Mouse (Mus musculus) T-helper 2 cell (primary cell): ENCODE measurements at regions not wholly inside any gene's neighbourhood (a gene's known extent, or its start where the extent isn't known, plus 50 kb on each side); places are given as distances from the start of the nearest gene placed in this dataset.

ENCODE experiments used
- in situ Hi-C: fragments of 300-600 bp; cut with MboI, MseI; formaldehyde crosslinking; loops from one replicate; pipeline ENCODE4 v1.15.1; 2025; ENCODE audit warnings: high pct_unique_total_duplicates

DNA sequence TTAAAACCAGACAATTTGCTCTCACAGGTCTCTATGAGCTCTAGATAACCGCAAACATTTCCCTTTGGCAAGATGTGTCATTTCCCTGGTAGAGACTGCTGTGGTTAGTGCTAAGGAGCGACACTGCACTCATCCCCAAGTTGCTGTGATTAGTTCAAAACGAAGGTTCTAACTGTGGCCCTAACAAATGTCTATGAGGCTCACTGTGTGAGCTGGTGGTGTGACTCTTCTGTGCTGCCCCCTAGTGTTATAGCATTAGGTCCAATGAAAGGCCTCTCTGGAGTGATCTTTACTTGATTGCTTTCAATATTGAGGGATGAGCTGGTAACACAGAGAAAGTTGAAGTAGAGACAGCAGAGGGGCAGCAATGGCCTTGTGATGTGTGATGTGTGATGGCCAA, 262.7 kb downstream of the Pmp22 start:
- in situ Hi-C loops = no loop called here

DNA sequence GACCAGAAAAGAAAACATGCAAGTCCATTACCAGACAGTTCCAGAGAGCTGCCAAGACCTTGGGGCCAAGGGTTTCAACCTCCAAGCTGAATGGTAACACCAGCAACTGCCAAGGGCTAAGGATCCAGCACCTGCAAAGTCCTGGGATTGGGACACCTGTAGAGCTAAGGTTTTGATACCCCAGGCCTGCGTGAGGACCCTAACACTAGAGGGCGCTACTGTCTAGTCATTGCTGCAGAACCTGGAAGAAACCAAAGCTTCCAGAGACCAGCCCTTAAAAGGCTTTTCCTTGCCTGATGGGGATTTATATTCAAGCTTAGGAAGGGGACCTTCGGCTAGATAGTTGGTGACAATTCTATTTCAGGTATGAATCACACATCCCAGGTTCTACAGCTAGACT, 263.6 kb downstream of the Pmp22 start:
- in situ Hi-C loops = no loop called here

DNA sequence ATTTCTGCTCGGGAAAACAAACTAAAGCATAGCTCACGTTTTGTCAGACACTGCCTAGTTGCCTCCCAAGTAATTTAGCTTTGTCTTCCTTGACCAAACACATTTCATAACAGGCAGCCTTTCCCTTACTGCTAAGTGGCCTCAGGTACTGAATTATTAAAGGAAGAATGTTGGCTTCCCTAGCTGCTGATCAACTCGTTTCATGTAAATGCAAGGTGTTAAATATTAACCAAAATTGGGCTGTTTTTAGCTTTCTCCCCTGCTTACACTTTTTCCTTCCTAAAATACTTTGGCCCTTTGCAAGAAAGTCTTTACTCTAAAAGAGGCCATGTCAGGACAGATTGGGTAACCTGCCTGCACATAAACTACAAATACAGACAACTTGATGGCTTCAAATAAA, 265.4 kb downstream of the Pmp22 start:
- in situ Hi-C loops = no loop called here

DNA sequence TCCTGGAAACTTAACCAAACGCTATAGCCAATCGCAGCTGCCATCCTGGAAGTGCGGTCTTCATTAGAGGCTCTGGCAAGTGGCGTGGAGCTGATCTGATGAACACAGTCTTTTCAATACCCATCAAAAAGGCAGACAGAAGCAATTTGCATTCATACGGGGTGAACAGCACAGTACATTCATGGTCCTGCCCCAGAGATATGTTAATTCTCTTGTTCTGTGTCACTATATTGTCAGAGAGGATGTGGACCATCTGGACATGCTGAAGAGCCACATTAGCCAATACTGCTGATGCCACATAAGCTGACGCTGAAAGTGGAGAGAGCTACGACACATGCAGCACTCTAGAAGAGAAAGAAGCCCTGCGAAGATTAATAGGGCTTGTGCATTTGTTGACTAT, 267.6 kb downstream of the Pmp22 start:
- in situ Hi-C loops = no loop called here

DNA sequence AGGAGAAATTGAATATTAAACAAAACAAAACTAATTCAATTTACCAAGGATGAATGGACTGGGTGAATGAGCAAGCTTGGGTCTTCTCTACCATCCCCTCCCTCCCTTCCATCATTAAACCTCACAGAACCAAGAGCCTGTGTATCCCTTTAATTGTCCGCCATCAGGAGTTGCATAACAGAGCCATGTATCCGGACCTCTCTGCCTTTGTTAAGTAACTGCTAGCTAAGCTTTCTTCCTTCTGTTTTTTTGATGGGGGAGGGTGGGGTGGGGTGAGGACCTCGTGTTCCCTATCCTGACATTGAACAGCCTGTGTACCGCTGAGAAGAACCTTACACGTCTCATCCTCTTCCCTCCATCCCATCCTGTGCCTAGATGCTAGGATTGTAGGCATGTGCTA, 274.0 kb downstream of the Pmp22 start:
- in situ Hi-C loops = loop anchor here (25.0 kb wide), 2 partner anchors 535 to 1085 kb away; no protein-coding TSS in a partner anchor

DNA sequence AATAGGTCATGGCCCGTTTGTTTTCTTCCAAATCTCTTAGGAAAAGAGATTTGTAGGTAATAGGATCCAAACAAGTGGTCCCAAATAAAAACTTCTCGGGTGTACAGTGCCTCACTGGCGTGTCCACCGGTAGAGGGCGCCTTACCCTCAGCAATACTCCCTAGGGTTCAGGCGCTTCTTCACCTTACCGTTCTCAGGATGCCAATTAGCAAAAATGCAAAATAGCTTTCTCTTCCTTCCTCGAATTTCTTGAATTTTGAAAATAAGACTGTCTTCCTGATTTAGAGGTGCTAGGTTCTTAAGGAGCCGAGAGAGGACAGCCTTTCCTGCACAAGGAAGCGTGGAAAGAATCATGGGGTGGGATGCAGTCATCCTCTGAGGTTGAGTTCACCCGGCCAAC, 275.9 kb downstream of the Pmp22 start:
- in situ Hi-C loops = loop anchor here (25.0 kb wide), 2 partner anchors 533 to 1083 kb away; no protein-coding TSS in a partner anchor

DNA sequence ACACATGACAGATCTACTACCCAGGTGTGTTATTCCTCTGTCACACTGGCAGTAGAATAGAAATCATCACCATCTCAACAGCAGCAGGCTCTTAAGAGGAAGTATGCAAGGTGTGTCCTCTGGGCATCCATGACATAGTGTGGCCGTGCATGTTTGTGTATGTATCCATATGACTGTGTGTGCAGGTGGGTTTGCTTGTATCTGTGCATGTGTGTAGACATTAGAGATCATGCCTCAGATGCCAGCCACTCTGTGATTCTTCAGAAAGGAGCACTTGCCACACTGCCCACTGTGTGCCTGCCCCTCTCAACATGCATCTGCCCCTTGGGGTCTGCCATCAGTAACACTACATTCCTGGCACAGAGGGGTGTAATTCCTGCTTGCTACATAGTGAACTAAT, 280.6 kb downstream of the Pmp22 start:
- in situ Hi-C loops = loop anchor here (25.0 kb wide), 2 partner anchors 528 to 1078 kb away; no protein-coding TSS in a partner anchor

DNA sequence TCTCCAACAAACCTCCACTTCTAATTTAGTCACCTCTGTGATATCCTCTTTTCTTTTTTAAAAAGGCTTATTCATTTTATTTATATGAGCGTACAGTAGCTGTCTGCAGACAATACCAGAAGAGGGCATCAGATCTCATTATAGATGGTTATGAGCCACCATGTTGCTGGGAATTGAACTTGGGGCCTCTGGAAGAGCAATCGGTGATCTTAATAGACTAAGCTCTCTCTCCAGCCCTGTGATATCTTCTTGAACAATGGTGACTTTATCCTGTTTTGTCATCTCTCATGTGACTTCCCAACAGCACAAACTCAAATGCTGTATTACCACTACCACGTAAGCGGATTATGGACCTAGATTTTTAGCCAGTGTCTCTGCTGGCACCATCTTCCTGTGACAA, 282.1 kb downstream of the Pmp22 start:
- in situ Hi-C loops = loop anchor here (25.0 kb wide), 2 partner anchors 526 to 1076 kb away; no protein-coding TSS in a partner anchor

DNA sequence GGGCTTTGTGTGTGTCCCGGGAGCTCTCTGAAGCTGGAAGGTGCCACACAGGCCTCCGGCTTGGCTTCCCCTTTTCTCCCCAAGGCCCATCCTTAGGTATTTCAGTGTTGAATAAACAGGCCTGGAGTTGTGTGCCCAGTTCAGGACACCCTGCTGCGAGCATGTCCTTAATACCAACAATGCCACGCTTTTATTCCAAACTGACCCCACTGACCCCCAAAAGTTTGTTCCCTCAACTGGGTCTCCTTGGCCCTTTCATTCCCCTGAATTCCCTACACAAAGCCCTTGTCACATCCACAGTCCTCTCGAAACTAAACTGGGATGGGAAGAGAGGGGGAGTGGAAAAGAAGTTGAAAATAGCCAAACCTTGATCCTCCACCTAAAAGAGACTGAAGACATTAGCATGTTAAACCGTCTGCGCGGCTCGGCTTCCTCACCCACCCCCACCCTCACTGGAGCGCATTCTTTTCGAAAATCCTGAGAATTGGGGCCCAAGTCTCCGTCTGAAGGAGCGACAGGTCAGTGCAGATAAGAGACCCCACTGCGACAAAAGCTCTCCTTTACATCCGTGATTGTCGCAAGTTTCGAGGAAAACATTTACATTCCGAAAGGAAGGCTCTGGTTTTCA, 283.7 kb downstream of the Pmp22 start:
- in situ Hi-C loops = loop anchor here (25.0 kb wide), 2 partner anchors 525 to 1075 kb away; no protein-coding TSS in a partner anchor

DNA sequence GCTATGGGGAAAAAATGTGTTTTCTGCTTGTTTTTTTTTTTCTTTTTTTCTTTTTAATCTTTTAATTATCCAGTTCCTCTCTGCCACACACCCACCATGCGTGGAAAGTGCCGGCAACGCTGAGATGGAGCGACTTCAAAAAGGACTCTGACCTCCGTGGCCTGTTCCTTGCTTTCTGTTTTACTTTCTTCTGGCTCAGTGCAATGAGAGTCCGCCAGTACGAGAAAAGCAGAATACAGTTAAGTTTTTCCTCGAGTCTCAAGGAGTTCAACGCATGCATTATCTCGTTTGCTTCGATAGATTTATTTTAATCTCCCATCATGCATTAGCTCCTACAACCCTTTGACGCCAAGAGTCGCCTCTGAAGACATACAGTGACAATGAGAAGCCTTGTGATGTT, 284.3 kb downstream of the Pmp22 start:
- in situ Hi-C loops = loop anchor here (25.0 kb wide), 2 partner anchors 524 to 1074 kb away; no protein-coding TSS in a partner anchor

DNA sequence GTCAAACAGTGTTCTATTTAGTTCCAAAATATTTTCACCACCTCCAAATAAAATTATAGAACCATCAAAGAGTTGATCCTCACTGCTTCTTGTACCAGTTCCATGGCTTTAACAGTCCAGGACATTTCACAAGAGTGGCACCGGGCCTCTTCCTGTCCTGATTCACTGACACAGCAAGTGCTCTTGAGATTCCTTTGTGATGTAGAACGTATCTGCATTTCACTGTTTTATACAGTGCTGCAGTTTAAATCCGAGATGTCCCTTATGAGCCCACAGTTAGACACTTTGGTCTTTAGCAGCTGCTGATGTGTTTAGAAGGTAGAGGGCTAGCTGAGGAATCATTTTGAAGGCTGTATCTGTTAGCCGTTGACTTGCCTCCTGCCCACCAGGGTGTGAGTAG, 284.8 kb downstream of the Pmp22 start:
- in situ Hi-C loops = loop anchor here (25.0 kb wide), 2 partner anchors 524 to 1074 kb away; no protein-coding TSS in a partner anchor

DNA sequence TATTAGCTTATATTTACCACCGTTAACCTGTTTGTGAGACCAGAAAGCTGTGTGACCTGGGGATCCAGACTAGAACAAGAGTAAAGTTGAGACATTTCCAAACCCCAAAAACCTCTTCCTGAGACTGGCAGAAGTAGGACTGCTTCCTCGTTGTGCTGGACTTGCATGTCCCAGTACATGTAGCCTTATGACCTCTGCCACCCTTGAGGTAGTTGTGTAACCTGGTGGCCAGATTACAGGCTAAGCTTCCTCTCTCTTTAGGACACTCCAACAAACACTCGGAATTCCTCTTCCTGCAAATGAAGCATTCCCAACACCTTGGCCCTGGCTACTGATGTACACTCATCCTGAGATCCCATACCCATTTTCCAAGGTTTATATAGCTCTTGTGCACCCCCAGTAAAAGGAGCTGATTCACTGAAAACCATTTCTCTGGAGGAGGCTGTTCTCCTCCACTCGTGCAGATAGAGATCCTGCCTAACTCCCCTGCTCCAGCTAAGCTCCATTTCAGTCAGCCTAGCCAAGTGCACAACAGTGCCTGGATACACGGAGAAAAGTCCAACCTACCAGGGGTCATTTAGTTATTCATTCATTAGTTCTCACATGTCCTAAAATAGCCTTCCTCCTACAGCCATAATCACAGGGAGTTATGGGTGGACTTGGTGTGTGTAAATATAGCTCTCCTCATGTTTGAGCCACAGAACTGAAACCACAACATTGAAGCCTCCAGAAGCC, 289.4 kb downstream of the Pmp22 start:
- in situ Hi-C loops = loop anchor here (25.0 kb wide), 2 partner anchors 519 to 1069 kb away; no protein-coding TSS in a partner anchor

DNA sequence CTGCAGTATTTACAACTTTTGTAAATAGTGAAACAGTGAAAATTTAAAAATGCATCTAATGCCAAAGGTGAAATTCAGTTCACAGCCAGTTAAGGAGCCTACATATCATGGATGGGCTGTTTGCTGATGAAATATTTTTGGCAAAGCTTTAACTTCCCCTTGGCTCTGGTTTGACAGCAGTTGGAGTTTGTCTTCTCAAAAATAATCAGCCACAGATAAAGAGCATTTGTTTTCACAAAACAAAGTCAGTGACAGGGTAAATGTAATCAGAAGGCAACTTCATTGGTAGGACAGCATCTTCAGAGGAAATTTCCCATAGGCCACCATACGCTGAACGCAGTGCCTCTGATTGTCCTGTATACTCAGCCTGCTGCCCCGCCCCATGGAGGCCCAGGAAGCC, 291.6 kb downstream of the Pmp22 start:
- in situ Hi-C loops = loop anchor here (25.0 kb wide), 2 partner anchors 517 to 1067 kb away; no protein-coding TSS in a partner anchor

DNA sequence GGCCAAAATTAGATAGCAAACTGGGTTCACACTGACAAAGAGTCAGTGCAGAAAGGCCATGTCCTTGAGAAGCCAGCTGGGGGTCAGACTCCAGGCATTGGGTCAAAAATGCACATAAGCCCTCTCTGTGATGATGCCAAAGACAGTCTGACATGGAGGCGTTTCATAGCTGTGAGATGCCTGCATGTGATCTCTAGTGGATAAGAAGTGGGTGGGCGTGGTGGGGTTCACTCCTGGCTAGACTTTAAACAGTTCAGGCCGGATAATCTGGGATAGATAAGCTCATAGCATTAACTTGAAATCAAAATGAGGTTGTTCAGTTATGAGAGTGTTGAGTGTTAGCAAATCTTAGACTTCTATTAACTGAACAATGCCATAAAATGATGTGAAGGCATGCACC, 293.3 kb downstream of the Pmp22 start:
- in situ Hi-C loops = loop anchor here (25.0 kb wide), 2 partner anchors 515 to 1065 kb away; no protein-coding TSS in a partner anchor

DNA sequence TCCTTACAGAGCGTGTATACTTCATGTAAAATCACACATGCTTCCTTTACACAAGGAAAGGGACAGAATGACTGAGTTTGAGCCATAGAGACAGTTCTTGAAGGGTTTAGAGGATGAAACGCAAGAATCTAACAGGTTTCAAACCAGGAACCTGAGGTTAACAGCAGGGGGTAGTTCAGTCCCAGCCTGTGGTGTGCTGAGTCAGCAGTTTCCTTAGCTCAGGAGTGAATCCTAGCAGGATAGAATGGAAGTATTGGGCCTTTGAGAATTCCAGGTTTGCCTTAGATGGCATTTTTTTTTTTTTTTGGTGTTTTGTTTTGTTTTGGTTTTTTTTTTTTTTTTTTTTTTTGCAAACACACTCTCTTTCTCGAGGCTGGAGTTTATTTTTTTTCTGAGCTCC, 295.5 kb downstream of the Pmp22 start:
- in situ Hi-C loops = loop anchor here (25.0 kb wide), 2 partner anchors 513 to 1063 kb away; no protein-coding TSS in a partner anchor

DNA sequence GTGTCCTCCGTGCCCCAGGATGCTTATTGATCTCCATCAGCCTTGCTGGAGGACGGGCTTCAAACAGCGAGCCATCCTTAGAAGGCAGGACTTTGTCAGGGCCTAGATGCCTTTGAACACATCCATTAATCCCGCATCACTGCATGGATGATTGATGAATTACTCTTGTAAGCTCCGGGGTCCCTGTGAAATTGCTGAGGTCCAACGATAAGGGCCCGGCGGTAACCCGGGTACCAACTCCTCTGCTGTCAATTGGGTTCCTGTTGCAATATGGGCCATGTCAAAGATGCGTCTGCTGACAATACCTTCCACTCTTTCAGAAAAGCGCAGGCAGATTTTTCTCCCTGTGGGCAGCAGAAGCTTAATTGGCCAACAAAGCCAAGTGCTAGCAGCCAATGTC, 297.0 kb downstream of the Pmp22 start:
- in situ Hi-C loops = no loop called here

DNA sequence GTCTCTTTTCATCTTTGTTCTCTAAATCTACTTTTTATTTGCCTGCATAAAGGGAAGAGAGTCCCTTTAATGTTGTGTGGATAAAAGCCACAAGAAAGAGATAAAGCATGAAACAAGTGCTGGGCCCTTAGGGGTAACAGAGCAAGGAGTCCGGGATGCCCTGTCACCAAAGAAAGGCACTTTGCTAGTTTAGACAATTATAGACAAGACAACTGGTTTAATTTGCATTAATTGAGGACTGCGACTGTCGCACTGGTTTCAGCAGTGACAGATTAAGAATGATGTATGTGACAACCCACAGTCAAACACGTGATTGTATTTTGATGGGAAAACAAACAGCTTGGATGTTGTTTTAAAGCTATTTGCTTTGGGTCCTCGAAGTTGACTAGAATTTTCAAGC, 325.0 kb downstream of the Pmp22 start:
- in situ Hi-C loops = no loop called here

DNA sequence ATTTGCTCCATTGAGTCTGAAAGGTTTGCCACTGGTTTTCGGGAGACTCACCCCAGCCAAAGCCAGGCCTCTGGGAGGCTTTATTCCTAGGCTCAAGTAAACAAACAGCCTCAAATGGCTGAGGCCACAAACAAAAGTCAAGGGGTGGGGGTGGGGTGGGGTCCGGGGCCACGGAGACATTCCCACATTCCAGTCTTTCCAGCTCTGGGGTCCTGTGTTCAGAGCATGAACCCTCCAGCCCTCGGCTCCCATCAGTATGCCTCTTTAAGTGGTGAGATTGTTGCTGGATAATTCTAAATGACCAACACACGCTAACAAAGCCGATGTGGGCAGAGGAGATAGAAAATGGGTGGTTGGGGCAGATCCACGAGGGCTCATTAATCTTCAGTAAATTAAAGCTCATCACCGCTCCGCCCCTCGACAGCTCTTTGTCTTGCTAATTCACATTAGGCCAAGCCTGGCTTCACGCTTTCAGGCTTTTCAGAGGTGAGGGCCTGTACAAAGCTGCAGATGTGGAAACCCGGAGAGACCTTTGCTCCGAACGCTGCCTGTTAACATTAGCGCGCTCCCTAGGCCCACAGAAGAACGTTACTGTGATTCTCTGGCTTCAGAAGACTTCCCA, 326.2 kb downstream of the Pmp22 start:
- in situ Hi-C loops = no loop called here

DNA sequence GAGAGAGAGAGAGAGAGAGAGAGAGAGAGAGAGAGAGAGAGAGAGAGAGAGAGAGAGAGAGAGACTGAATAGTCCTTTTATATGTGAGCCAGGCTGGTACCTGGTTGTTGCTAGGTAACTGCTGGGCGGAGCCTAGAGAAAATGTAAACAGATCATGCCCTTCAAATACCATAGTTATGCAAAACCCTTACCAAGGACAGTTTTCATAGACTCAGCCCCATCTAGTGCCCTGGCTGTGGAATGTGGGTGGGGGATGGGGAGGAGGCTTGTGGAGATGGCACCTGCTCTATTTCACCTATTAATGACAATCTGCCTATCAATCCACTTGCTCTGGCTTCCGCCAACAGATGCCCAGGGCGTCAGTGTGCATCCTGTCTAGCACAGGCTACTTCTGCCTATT, 327.6 kb downstream of the Pmp22 start:
- in situ Hi-C loops = no loop called here

DNA sequence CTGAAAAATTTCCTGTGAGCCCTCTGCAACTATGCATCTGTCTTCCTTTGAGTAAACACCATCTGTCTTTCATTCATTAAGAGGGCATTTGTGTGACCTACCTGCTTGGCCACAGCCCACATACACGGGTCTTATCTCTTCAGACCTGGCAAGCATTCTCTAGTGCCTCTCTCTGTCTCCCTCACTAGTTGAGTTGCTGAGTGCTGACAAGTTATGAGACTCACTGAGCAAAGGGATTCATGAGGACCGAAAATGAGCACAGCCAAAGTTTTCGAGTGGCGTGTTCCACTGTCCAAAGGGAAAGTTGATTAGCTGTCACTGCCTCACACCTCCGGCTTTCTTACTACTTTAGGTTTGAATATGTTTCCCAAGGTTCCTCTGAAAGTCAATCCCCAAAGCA, 328.5 kb downstream of the Pmp22 start:
- in situ Hi-C loops = no loop called here

DNA sequence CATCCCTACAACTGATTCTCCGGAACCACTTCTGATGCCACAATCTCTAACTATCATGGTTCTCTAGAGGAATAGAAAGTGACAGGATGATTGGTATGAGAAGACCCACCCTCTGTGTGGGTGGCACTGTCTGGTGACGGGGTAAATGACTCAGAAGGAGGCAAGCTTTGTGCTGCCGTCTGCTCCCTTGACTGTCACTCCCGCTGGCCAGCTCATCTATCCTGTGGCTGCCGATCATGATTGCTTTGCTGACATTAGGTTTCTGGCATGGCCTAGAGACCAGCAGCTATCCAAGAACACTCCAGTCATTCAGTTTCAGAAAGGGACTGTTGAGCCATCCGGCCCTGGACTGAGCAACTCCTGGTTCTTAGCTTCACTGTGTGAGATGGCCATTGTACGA, 331.4 kb downstream of the Pmp22 start:
- in situ Hi-C loops = no loop called here

DNA sequence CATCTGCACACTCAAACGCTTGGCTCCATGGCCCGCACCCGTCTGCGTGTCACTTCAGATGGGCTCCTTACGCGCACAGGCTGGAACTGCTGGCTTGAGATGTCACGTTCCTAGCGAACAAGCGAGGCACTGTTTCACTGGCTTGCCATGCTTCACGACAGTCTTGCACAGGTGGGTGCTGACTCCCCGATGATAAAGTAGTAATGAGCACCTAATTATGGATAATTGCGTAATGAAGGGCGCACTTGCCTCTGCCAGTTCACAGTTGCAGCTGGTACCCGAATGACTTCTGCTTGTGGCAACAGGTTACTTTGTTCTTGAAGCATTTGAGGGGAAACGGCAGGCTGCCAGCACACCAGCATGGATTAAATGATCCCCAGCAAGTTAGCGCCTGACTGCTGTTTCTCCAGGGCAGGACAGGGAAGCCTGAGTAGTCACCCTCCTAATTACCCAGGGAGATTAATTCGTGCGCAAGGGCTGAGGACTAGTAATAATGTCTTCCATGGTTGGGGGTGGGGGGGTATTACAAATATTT, 335.1 kb downstream of the Pmp22 start:
- in situ Hi-C loops = no loop called here
